Mouse (Mus musculus) liver, adult 2 months (tissue): ENCODE measurements around the gene Vmn2r27.

Experiments
- CTCF ChIP-seq: fragments of 200-500 bp; IDR thresholded peaks from 2 replicates; pipeline ENCODE4 v1.5.1; 2011; ENCODE audit warnings: low read depth, low read length, control low read depth
- POLR2A ChIP-seq: fragments of 200-500 bp; IDR thresholded peaks from 2 replicates; pipeline ENCODE4 v1.6.1; 2011; ENCODE audit warnings: low read length, control low read depth; ENCODE audit not compliant: insufficient read depth; ENCODE audit errors: extremely low read depth

DNA sequence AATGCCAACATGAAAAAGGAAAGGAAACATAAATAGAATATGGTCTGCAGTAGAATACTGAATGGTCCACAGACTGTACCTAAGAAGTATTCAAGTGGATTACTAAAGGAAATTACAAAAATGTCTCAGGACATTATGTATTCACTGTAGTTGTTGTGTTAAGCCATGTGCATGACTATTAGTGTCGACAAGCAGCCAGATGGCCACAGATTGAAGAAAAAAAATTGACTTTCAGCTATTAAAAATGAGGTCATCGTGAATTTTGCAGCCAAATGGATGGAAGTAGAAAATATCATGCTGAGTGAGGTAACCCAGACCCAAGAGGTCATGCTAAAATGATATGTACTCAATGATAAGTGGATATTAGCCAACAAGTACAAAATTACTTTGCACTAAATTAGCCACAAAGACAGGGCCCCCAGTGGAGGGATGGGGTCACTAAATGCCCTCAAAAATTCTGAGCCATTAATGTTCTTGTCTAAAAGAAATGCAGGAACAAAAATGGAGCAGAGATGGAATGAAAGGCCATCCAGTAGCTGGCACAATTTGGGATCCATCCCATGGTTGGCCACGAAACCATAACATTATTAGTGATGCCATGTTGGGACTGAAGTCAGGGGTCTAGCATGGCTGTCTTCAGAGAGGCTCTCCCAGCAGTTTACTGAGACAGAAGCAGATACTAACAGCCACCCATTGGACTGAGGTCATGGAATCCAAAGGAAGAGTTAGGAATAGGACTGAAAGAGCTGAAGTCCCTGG lies 63.0 kb downstream of the Vmn2r27 start:
- TF ChIP-seq CTCF (no peak), POLR2A (no peak)
